Mouse (Mus musculus): ENCODE measurements around the gene Krt28. TPM values are rescaled to one million over a fixed set of nuclear protein-coding genes. Genes with fewer than 3 reads are reported as not detected.

Gene Krt28
- total RNA-seq (2021) = under 1 TPM; 0.27 to 0.30 TPM

GRCm38 (mm10) chr11:99374803-99375202 is at the start of gene Krt28:
TSS of gene Krt28 (minus strand) at chr11:99374903.
- DNase-seq = no peak

- DNase-seq = no peak
Measured at GRCm38 (mm10) chr11:99422159-99422558, 47.5 kb upstream of the Krt28 start, which contains the start of gene Krt12. TSS of gene Krt12 (minus strand) at chr11:99422259.

- peak in 1 of 2 experiments; percentile 11 for DNase-seq
Measured at GRCm38 (mm10) chr11:99420586-99420985, 45.9 kb upstream of the Krt28 start.

- no peak for DNase-seq
Measured at GRCm38 (mm10) chr11:99417819-99418218, 43.1 kb upstream of the Krt28 start.

- peak in 1 of 2 experiments; percentile 21 for DNase-seq
Measured at GRCm38 (mm10) chr11:99416902-99417301, 42.2 kb upstream of the Krt28 start.

GRCm38 (mm10) chr11:99414463-99415147 is 39.9 kb upstream of the Krt28 start:
- no peak for DNase-seq

GRCm38 (mm10) chr11:99413247-99413646 is 38.5 kb upstream of the Krt28 start:
- no peak for DNase-seq

GRCm38 (mm10) chr11:99406186-99406585 is 31.5 kb upstream of the Krt28 start:
- no peak for DNase-seq

GRCm38 (mm10) chr11:99399956-99400549 is 25.4 kb upstream of the Krt28 start:
- no peak for DNase-seq

- no peak for DNase-seq
Measured at GRCm38 (mm10) chr11:99398832-99399231, 24.1 kb upstream of the Krt28 start.

- DNase-seq = no peak
Measured at GRCm38 (mm10) chr11:99398084-99398483, 23.4 kb upstream of the Krt28 start.

- no peak for DNase-seq
Measured at GRCm38 (mm10) chr11:99396661-99397060, 22.0 kb upstream of the Krt28 start.

GRCm38 (mm10) chr11:99396034-99396433 is 21.3 kb upstream of the Krt28 start:
- DNase-seq = no peak

GRCm38 (mm10) chr11:99392492-99392891 is 17.8 kb upstream of the Krt28 start:
- no peak for DNase-seq

- no peak for DNase-seq
Measured at GRCm38 (mm10) chr11:99391375-99391774, 16.7 kb upstream of the Krt28 start.

GRCm38 (mm10) chr11:99390866-99391265 is 16.2 kb upstream of the Krt28 start:
- DNase-seq = no peak

GRCm38 (mm10) chr11:99389264-99389663 is 14.6 kb upstream of the Krt28 start, which contains the start of gene Krt10:
TSS of gene Krt10 (minus strand) at chr11:99389364.
- no peak for DNase-seq

GRCm38 (mm10) chr11:99388661-99389060 is 14.0 kb upstream of the Krt28 start:
- no peak for DNase-seq

GRCm38 (mm10) chr11:99385813-99386721 is 11.4 kb upstream of the Krt28 start:
- DNase-seq = peak; percentile 88

GRCm38 (mm10) chr11:99379568-99379967 is 4.9 kb upstream of the Krt28 start:
- DNase-seq = peak; percentile 63 to 66

- DNase-seq = peak; percentile 42 to 46
Measured at GRCm38 (mm10) chr11:99369853-99370451, 4.8 kb downstream of the Krt28 start.

- no peak for DNase-seq
Measured at GRCm38 (mm10) chr11:99369229-99369628, 5.5 kb downstream of the Krt28 start.

GRCm38 (mm10) chr11:99366791-99367190 is 7.9 kb downstream of the Krt28 start:
- DNase-seq = no peak
